Mouse (Mus musculus) kidney, adult 2 months (tissue): Measurements from ENCODE around the gene Urm1. TPM values are rescaled to one million over a fixed set of nuclear protein-coding genes. Genes with fewer than 3 reads are reported as not detected.

ENCODE experiments used
- DNase-seq: peaks from one replicate; pipeline ENCODE4 v3.0.0; 2021
- H3K27ac ChIP-seq: fragments of 200-500 bp; 2 replicates; pipeline ENCODE4 v1.5.1; 2012; ENCODE audit warnings: low read depth, low read length, control low read depth, inconsistent platforms; ENCODE audit not compliant: insufficient read depth
- H3K27me3 ChIP-seq: fragments of 200-500 bp; replicated peaks from 2 replicates; pipeline ENCODE4 v1.6.1; 2012; ENCODE audit warnings: mild to moderate bottlenecking, moderate library complexity, low read length, inconsistent platforms; ENCODE audit not compliant: control insufficient read depth, insufficient read depth
- H3K36me3 ChIP-seq: fragments of 200-500 bp; 2 replicates; pipeline ENCODE4 v1.6.1; 2012; ENCODE audit warnings: mild to moderate bottlenecking, moderate library complexity, low read length, inconsistent platforms; ENCODE audit not compliant: control insufficient read depth, insufficient read depth
- H3K4me1 ChIP-seq: fragments of 200-500 bp; 2 replicates; pipeline ENCODE4 v1.6.1; 2011; ENCODE audit warnings: low read length; ENCODE audit not compliant: control insufficient read depth, insufficient read depth
- H3K4me3 ChIP-seq: fragments of 200-500 bp; 2 replicates; pipeline ENCODE4 v1.5.1; 2011; ENCODE audit warnings: mild to moderate bottlenecking, low read depth, low read length, control low read depth; ENCODE audit not compliant: insufficient read depth
- CTCF ChIP-seq: fragments of 200-500 bp; conservative IDR thresholded peaks from 2 replicates; pipeline ENCODE4 v1.5.1; 2011; ENCODE audit warnings: low read depth, mild to moderate bottlenecking, control low read depth, low read length, moderate library complexity, mixed read lengths; ENCODE audit not compliant: insufficient read depth, insufficient read length
- POLR2A ChIP-seq: fragments of 200-500 bp; IDR thresholded peaks from one replicate; pipeline ENCODE4 v1.6.1; 2011; ENCODE audit warnings: low read depth, low read length, control low read depth
- WGBS: fragments of 180-500 bp; shearing (Covaris S2); methylation state at CpG from one replicate; pipeline ENCODE4 v1.1.7; 2018; 5-methylcytosine and 5-hydroxymethylcytosine counted together
- polyA plus RNA-seq: library from polyadenylated mRNA; depleted of rRNA; stranded (reverse); fragments of >200 nt; gene quantifications from 2 replicates; pipeline ENCODE4 v1.2.3, GENCODE M21; 2012

The Urm1 gene
- polyA plus RNA-seq, 1 experiment: 43.9 TPM

GRCm38 (mm10) chr2:29845636-29846035 lies 25.8 kb downstream of the Urm1 start:
- Histone ChIP-seq H3K36me3 (peaks cover 2% of the 10 kb centered on the region; the same call in 1 of the 2 replicates), H3K27me3 (no peaks in the 10 kb centered on the region), H3K4me3 (no peak overlapping the region), H3K4me1 (no peaks in the 10 kb centered on the region), H3K27ac (no peak overlapping the region)
- no peak for DNase-seq
- TF ChIP-seq POLR2A (no peak), CTCF (no peak)
- WGBS: 63% methylated on average over 25 of the region's 25 CpGs

GRCm38 (mm10) chr2:29846061-29846853 lies 26.4 kb downstream of the Urm1 start:
- 33% methylated on average over 47 of the region's 47 CpGs for WGBS
- no peak overlapping the region for H3K27ac ChIP-seq
- peaks cover 2% of the 10 kb centered on the region; the same call in 1 of the 2 replicates for H3K36me3 ChIP-seq
- no peak for TF ChIP-seq CTCF
- TF ChIP-seq POLR2A: no peak
- H3K4me3 ChIP-seq: no peak overlapping the region
- no peaks in the 10 kb centered on the region for H3K27me3 ChIP-seq
- H3K4me1 ChIP-seq: no peaks in the 10 kb centered on the region
- peak; percentile 43 for DNase-seq

- H3K4me1 ChIP-seq: no peaks in the 10 kb centered on the region
- WGBS: 60% methylated on average over 3 of the region's 3 CpGs
- peaks cover 2% of the 10 kb centered on the region; the same call in 1 of the 2 replicates for H3K36me3 ChIP-seq
- TF ChIP-seq POLR2A: no peak
- no peak for TF ChIP-seq CTCF
- H3K27me3 ChIP-seq: no peaks in the 10 kb centered on the region
- no peak overlapping the region for H3K4me3 ChIP-seq
- no peak for DNase-seq
- no peak overlapping the region for H3K27ac ChIP-seq
Observed at GRCm38 (mm10) chr2:29846911-29847310, 27.0 kb downstream of the Urm1 start.

GRCm38 (mm10) chr2:29849041-29849440 lies 29.2 kb downstream of the Urm1 start:
- no peaks in the 10 kb centered on the region for H3K4me1 ChIP-seq
- no peak overlapping the region for H3K27ac ChIP-seq
- DNase-seq: no peak
- no peaks in the 10 kb centered on the region for H3K27me3 ChIP-seq
- H3K36me3 ChIP-seq: no peaks in the 10 kb centered on the region
- TF ChIP-seq CTCF (no peak), POLR2A (no peak)
- WGBS: 56% methylated on average over 8 of the region's 8 CpGs
- no peak overlapping the region for H3K4me3 ChIP-seq

- Histone ChIP-seq H3K4me1 (no peaks in the 10 kb centered on the region), H3K27me3 (no peaks in the 10 kb centered on the region), H3K36me3 (no peaks in the 10 kb centered on the region), H3K4me3 (no peak overlapping the region), H3K27ac (no peak overlapping the region)
- TF ChIP-seq POLR2A (no peak), CTCF (no peak)
- no peak for DNase-seq
- 52% methylated on average over 5 of the region's 5 CpGs for WGBS
Observed at GRCm38 (mm10) chr2:29849841-29850480, 30.1 kb downstream of the Urm1 start.

- 42% methylated on average over 4 of the region's 4 CpGs for WGBS
Observed at GRCm38 (mm10) chr2:29852957-29853485, 33.1 kb downstream of the Urm1 start.

GRCm38 (mm10) chr2:29853736-29854135 lies 33.9 kb downstream of the Urm1 start:
- DNase-seq: no peak
- TF ChIP-seq CTCF (no peak), POLR2A (no peak)
- 66% methylated on average over 5 of the region's 5 CpGs for WGBS

More at GRCm38 (mm10) chr2:29852957-29853485, 33.1 kb downstream of the Urm1 start:
- TF ChIP-seq CTCF (no peak), POLR2A (no peak)
- no peak overlapping the region for H3K4me3 ChIP-seq
- H3K27me3 ChIP-seq: no peaks in the 10 kb centered on the region
- H3K4me1 ChIP-seq: no peaks in the 10 kb centered on the region
- no peak overlapping the region for H3K27ac ChIP-seq
- H3K36me3 ChIP-seq: no peaks in the 10 kb centered on the region
- DNase-seq: no peak

More at GRCm38 (mm10) chr2:29853736-29854135, 33.9 kb downstream of the Urm1 start:
- Histone ChIP-seq H3K36me3 (no peaks in the 10 kb centered on the region), H3K27me3 (no peaks in the 10 kb centered on the region), H3K4me1 (no peaks in the 10 kb centered on the region), H3K27ac (no peak overlapping the region), H3K4me3 (no peak overlapping the region)
